8 mouse cellular contexts compared by ENCODE assay signal in the genomic region with DNA sequence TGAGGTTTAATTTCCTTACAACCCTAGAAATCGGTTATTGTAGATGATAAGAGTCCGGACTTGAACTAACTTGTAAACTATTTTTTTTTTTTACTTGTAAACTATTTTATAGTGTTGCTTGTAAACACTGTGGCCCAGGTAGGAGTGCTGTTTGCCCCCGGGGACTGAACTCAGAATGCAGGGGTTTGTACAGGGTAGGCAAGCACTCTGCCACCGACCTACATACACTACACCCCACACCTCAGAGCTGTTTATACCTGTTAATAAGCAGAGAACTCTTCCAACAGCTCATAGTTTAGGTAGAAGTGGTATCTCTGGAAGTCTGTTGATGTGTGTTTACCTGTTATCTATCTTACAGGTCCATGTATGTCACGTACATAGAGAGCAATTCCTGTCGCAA. TPM values are rescaled to one million over a fixed set of nuclear protein-coding genes. Genes with fewer than 3 reads are reported as not detected.
DNase-seq lines count a peak whose midpoint lies in the region; ATAC-seq and TF ChIP-seq lines count a peak whose summit lies in the region.

No protein-coding gene starts in this region.

- 44% methylated on average over 6 of the region's 6 CpGs for WGBS in kidney, embryonic 14.5 days
- WGBS in embryonic facial prominence, embryonic 13.5 days = 38% methylated on average over 6 of the region's 6 CpGs
- WGBS in intestine, embryonic 15.5 days = 39% methylated on average over 6 of the region's 6 CpGs

- H3K79me2 ChIP-seq in myocyte (ENCODE audit: control insufficient read depth, insufficient read depth) = no peaks in the 10 kb centered on the region

- H3K4me2 ChIP-seq in kidney, embryonic 14.5 days (replicated peaks; ENCODE audit: low read depth, low read length) = peak overlapping the region; percentile 44
- H3K4me2 ChIP-seq in embryonic facial prominence, embryonic 13.5 days = peak overlapping the region; percentile 79
- peak overlapping the region; percentile 86 for H3K4me2 ChIP-seq in intestine, embryonic 15.5 days (replicated peaks)
- peak overlapping the region; percentile 100 for H3K4me2 ChIP-seq in myocyte (ENCODE audit: low read depth)

- H3K4me3 ChIP-seq in kidney, embryonic 14.5 days (ENCODE audit: low read length) = peak overlapping the region; percentile 53
- peak overlapping the region; percentile 83 for H3K4me3 ChIP-seq in embryonic facial prominence, embryonic 13.5 days
- peak overlapping the region; percentile 84 for H3K4me3 ChIP-seq in intestine, embryonic 15.5 days (replicated peaks)
- H3K4me3 ChIP-seq in myocyte = peak overlapping the region; percentile 69

- H3K27me3 ChIP-seq in kidney, embryonic 14.5 days (ENCODE audit: control insufficient read depth, insufficient read depth, low read length) = no peaks in the 10 kb centered on the region
- H3K27me3 ChIP-seq in embryonic facial prominence, embryonic 13.5 days = no peaks in the 10 kb centered on the region
- H3K27me3 ChIP-seq in intestine, embryonic 15.5 days (replicated peaks) = no peaks in the 10 kb centered on the region
- H3K27me3 ChIP-seq in myocyte (ENCODE audit: control insufficient read depth, insufficient read depth, insufficient read length) = no peaks in the 10 kb centered on the region

- H3K36me3 ChIP-seq in kidney, embryonic 14.5 days (ENCODE audit: control insufficient read depth, insufficient read depth, low read length) = no peaks in the 10 kb centered on the region
- H3K36me3 ChIP-seq in embryonic facial prominence, embryonic 13.5 days = no peaks in the 10 kb centered on the region
- no peaks in the 10 kb centered on the region for H3K36me3 ChIP-seq in intestine, embryonic 15.5 days
- H3K36me3 ChIP-seq in myocyte (ENCODE audit: control insufficient read depth, insufficient read depth) = no peaks in the 10 kb centered on the region

- H3K9ac ChIP-seq in kidney, embryonic 14.5 days (ENCODE audit: low read depth, low read length) = peak overlapping the region; percentile 67; the same call in 1 of the 2 replicates
- H3K9ac ChIP-seq in embryonic facial prominence, embryonic 13.5 days = peak overlapping the region; percentile 81
- H3K9ac ChIP-seq in intestine, embryonic 15.5 days = peak overlapping the region; percentile 77; the same call in 1 of the 2 replicates

- H3K27ac ChIP-seq in kidney, embryonic 14.5 days (ENCODE audit: low read depth, low read length) = no peak overlapping the region
- H3K27ac ChIP-seq in embryonic facial prominence, embryonic 13.5 days = no peak overlapping the region
- no peak overlapping the region for H3K27ac ChIP-seq in intestine, embryonic 15.5 days

- DNase-seq in kidney, postnatal 10 days = no peak
- no peak for DNase-seq in right cerebral cortex, postnatal 4 days
- DNase-seq in kidney, postnatal 25 days = no peak

- peak overlapping the region; percentile 24 for H3ac ChIP-seq in myocyte (ENCODE audit: control insufficient read depth, insufficient read length)

- ATAC-seq in kidney, embryonic 14.5 days (ENCODE audit: low FRiP score, low TSS enrichment) = no peak
- no peak for ATAC-seq in embryonic facial prominence, embryonic 13.5 days (ENCODE audit: insufficient number of reproducible peaks, insufficient read depth, low FRiP score, low TSS enrichment, low read depth)
- no peak for ATAC-seq in intestine, embryonic 15.5 days
- ATAC-seq in inflammation-experienced regulatory T-cells, adult 6 months = no peak

- H3K9me3 ChIP-seq in kidney, embryonic 14.5 days (ENCODE audit: control insufficient read depth, low read length) = no peaks in the 10 kb centered on the region
- H3K9me3 ChIP-seq in embryonic facial prominence, embryonic 13.5 days = no peaks in the 10 kb centered on the region
- no peaks in the 10 kb centered on the region for H3K9me3 ChIP-seq in intestine, embryonic 15.5 days

- peaks cover 17% of the 10 kb centered on the region for H3K4me1 ChIP-seq in kidney, embryonic 14.5 days (ENCODE audit: control insufficient read depth, insufficient read depth, low read length)
- peaks cover 23% of the 10 kb centered on the region for H3K4me1 ChIP-seq in embryonic facial prominence, embryonic 13.5 days
- peaks cover 10% of the 10 kb centered on the region; the same call in 1 of the 2 replicates for H3K4me1 ChIP-seq in intestine, embryonic 15.5 days (replicated peaks)

- TF ChIP-seq POLR2A in myocyte (IDR thresholded peaks at IDR 0.05; ENCODE audit: insufficient read length, low read depth) = no peak

TF ChIP-seq in myocyte, 11 proteins besides CTCF, POLR2A, EP300 and RAD21:
- TF ChIP-seq SRF (IDR thresholded peaks at IDR 0.05; ENCODE audit: control insufficient read depth, insufficient read length, low read depth) = no peak
- TF ChIP-seq MYOG (IDR thresholded peaks at IDR 0.05; ENCODE audit: control insufficient read depth in 1 of 3, insufficient read depth in 1 of 3, insufficient read length in 2 of 3, low read depth in 2 of 3) = no peak
- TF ChIP-seq MAX (IDR thresholded peaks at IDR 0.05; ENCODE audit: low read depth) = no peak
- TF ChIP-seq CEBPB (IDR thresholded peaks at IDR 0.05; ENCODE audit: insufficient read depth, poor library complexity, severe bottlenecking) = no peak
- no peak for TF ChIP-seq MYOD1 (IDR thresholded peaks at IDR 0.05; ENCODE audit: control insufficient read depth in 1 of 3, insufficient read length in 2 of 3, low read depth in 2 of 3)
- no peak for TF ChIP-seq TCF12 (IDR thresholded peaks at IDR 0.05; ENCODE audit: insufficient read depth, poor library complexity, severe bottlenecking)
- TF ChIP-seq USF1 (IDR thresholded peaks at IDR 0.05; ENCODE audit: low read depth) = no peak
- no peak for TF ChIP-seq REST (IDR thresholded peaks at IDR 0.05; ENCODE audit: insufficient read depth, insufficient read length)

RNA-seq across cellular contexts. Expression of a gene that starts 0.8 kb away (rescaled TPM):
- polyA plus RNA-seq in kidney, embryonic 14.5 days (2014; fragmentation: Nextera tagmentation; extraction: Ambion mirVana) = 18.1 and 25.1 TPM in 2 replicates
- polyA plus RNA-seq in embryonic facial prominence, embryonic 13.5 days (2015; fragmentation: Nextera tagmentation; extraction: Ambion mirVana) = 24.9 and 25.2 TPM in 2 replicates
- 18.2 and 20.5 TPM in 2 replicates for polyA plus RNA-seq in intestine, embryonic 15.5 days (2015; fragmentation: Nextera tagmentation; extraction: Ambion mirVana)
- polyA plus RNA-seq in myocyte (2012; fragmentation: generic; extraction: Trizol) = 0.62 TPM
- polyA plus RNA-seq in inflammation-experienced regulatory T-cells, adult 6 months (2017; shearing (Covaris generic)) = 1 to 10 TPM; 3.8 to 9.2 (median 8.7) TPM

RNA-seq across cellular contexts. Expression of a gene that starts 1.0 kb away (rescaled TPM):
- 98.3 and 182 TPM in 2 replicates for polyA plus RNA-seq in kidney, embryonic 14.5 days (2014; fragmentation: Nextera tagmentation; extraction: Ambion mirVana)
- 192 and 193 TPM in 2 replicates for polyA plus RNA-seq in embryonic facial prominence, embryonic 13.5 days (2015; fragmentation: Nextera tagmentation; extraction: Ambion mirVana)
- 69.9 and 72.4 TPM in 2 replicates for polyA plus RNA-seq in intestine, embryonic 15.5 days (2015; fragmentation: Nextera tagmentation; extraction: Ambion mirVana)
- 81.9 TPM for polyA plus RNA-seq in myocyte (2012; fragmentation: generic; extraction: Trizol)
- polyA plus RNA-seq in inflammation-experienced regulatory T-cells, adult 6 months (2017; shearing (Covaris generic)) = 10 to 100 TPM; 25.9 to 27.1 (median 26.8) TPM

RNA-seq across cellular contexts. Expression of a gene that starts 24.9 kb away (rescaled TPM):
- 26.2 and 46.1 TPM in 2 replicates for polyA plus RNA-seq in kidney, embryonic 14.5 days (2014; fragmentation: Nextera tagmentation; extraction: Ambion mirVana)
- 41.9 and 42.5 TPM in 2 replicates for polyA plus RNA-seq in embryonic facial prominence, embryonic 13.5 days (2015; fragmentation: Nextera tagmentation; extraction: Ambion mirVana)
- polyA plus RNA-seq in intestine, embryonic 15.5 days (2015; fragmentation: Nextera tagmentation; extraction: Ambion mirVana) = 39.5 and 40.7 TPM in 2 replicates
- 39.8 TPM for polyA plus RNA-seq in myocyte (2012; fragmentation: generic; extraction: Trizol)
- 10 to 100 TPM; 16.4 to 19.4 (median 16.5) TPM for polyA plus RNA-seq in inflammation-experienced regulatory T-cells, adult 6 months (2017; shearing (Covaris generic))

Comparison
In these comparisons a context has a peak if more than half of its experiments do, and no peak if none do; other contexts are left out.
1. H3K4me2 ChIP-seq: peak in every context shown above with its lines; median percentile 100 in myocyte; 86 in intestine, embryonic 15.5 days; 79 in embryonic facial prominence, embryonic 13.5 days; 44 in kidney, embryonic 14.5 days.